Mouse (Mus musculus) heart, postnatal 0 days (tissue): Measurements from ENCODE around the gene Ndp. TPM values are rescaled to one million over a fixed set of nuclear protein-coding genes. Genes with fewer than 3 reads are reported as not detected.

ENCODE experiments used
- ATAC-seq: fragments of 200-750 bp; cut with Nextera tagmentation; 2 replicates; pipeline ENCODE4 v1.8.0; 2017; ENCODE audit warnings: low read depth, moderate number of reproducible peaks, moderate library complexity; ENCODE audit not compliant: insufficient read depth
- DNase-seq: peaks from one replicate; pipeline ENCODE4 v3.0.0-alpha.2; 2016; ENCODE audit warnings: low spot score
- H3K27ac ChIP-seq: fragments of 300-500 bp; sonication (generic); 2 replicates; pipeline ENCODE4 v1.5.1; 2014; ENCODE audit warnings: low read depth, mild to moderate bottlenecking
- H3K27me3 ChIP-seq: fragments of 300-500 bp; sonication (generic); 2 replicates; pipeline ENCODE4 v1.6.1; 2014; ENCODE audit warnings: low read length, mixed read lengths; ENCODE audit not compliant: control insufficient read depth, insufficient read depth
- H3K36me3 ChIP-seq: fragments of 300-500 bp; sonication (generic); replicated peaks from 2 replicates; pipeline ENCODE4 v1.6.1; 2014; ENCODE audit warnings: low read length, mixed read lengths; ENCODE audit not compliant: control insufficient read depth, insufficient read depth
- H3K4me1 ChIP-seq: fragments of 300-500 bp; sonication (generic); 2 replicates; pipeline ENCODE4 v1.6.1; 2014; ENCODE audit warnings: antibody characterized with exemption; ENCODE audit not compliant: control insufficient read depth, insufficient read depth
- H3K4me2 ChIP-seq: fragments of 300-500 bp; sonication (generic); 2 replicates; pipeline ENCODE4 v1.6.1; 2014; ENCODE audit warnings: low read depth, mild to moderate bottlenecking, low read length, moderate library complexity
- H3K4me3 ChIP-seq: fragments of 300-500 bp; sonication (generic); 2 replicates; pipeline ENCODE4 v1.5.1; 2014; ENCODE audit warnings: low read depth, low read length
- H3K9ac ChIP-seq: fragments of 300-500 bp; sonication (generic); replicated peaks from 2 replicates; pipeline ENCODE4 v1.6.1; 2014; ENCODE audit warnings: low read depth, low read length, mixed read lengths
- H3K9me3 ChIP-seq: fragments of 300-500 bp; sonication (generic); replicated peaks from 2 replicates; pipeline ENCODE4 v1.6.1; 2016; ENCODE audit warnings: low read length; ENCODE audit not compliant: control insufficient read depth
- CTCF ChIP-seq: IDR thresholded peaks from 2 replicates; pipeline ENCODE4 v1.5.1; 2016; ENCODE audit warnings: antibody characterized with exemption, control low read depth, low read depth
- EP300 ChIP-seq: IDR thresholded peaks from 2 replicates; pipeline ENCODE4 v1.6.1; 2016; ENCODE audit warnings: antibody characterized with exemption, low read depth
- WGBS: fragments of 180-500 bp; shearing (Covaris S2); extraction: QIAGEN DNeasy Blood & Tissue Kit; methylation state at CpG from one replicate; pipeline ENCODE4 v1.1.7; 2014; 5-methylcytosine and 5-hydroxymethylcytosine counted together
- polyA plus RNA-seq: library from polyadenylated mRNA; unstranded; fragments of >200 nt; fragmentation: Nextera tagmentation; extraction: Ambion mirVana; gene quantifications from 2 replicates; pipeline ENCODE4 v1.2.1, GENCODE M21; 2015
- total RNA-seq: library from RNA; depleted of rRNA; stranded (reverse); fragments of >200 nt; gene quantifications from 2 replicates; pipeline ENCODE4 v1.2.3, GENCODE M21; 2014; ENCODE audit warnings: low replicate concordance; rRNA removed

The Ndp gene
- total and polyA plus RNA-seq, 2 experiments from 2014 or later = 0.46 TPM; not detected in 1

DNA sequence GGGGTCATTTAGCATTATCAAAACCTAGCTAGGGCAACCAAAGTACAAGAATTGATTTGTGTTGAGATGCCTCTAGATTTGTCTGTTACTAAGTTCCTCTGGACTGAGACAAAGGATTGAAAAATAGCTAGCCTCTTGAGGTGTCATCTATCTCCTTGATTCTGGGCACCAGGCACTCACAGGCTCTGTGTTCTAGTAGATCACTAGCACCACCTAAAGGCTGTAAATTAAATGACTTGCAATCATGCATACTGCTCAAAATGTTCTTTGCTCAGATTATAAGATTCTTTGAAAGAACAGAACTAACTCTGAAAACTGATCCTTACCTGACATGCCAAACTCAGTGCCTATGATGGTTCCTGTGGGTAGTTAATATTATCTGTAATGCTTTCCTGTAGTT is 51.3 kb downstream of the Ndp start:
- DNase-seq = no peak
- ATAC-seq = no peak
- no peak for TF ChIP-seq EP300
- TF ChIP-seq CTCF = peak; percentile 37

GRCm38 (mm10) chrX:16846034-16846433 is 65.5 kb downstream of the Ndp start:
- Histone ChIP-seq H3K4me1 (no peaks in the 10 kb centered on the region), H3K9me3 (no peaks in the 10 kb centered on the region), H3K27me3 (no peaks in the 10 kb centered on the region), H3K4me2 (no peak overlapping the region), H3K36me3 (no peaks in the 10 kb centered on the region), H3K4me3 (no peak overlapping the region), H3K9ac (no peak overlapping the region), H3K27ac (no peak overlapping the region)
- whole genome bisulfite sequencing = 70% methylated on average over 2 of the region's 2 CpGs
- TF ChIP-seq CTCF (no peak), EP300 (no peak)
- DNase-seq (no peak), ATAC-seq (no peak)

More for the DNA sequence above, 51.3 kb downstream of the Ndp start:
- Histone ChIP-seq H3K4me1 (no peaks in the 10 kb centered on the region), H3K4me2 (no peak overlapping the region), H3K36me3 (no peaks in the 10 kb centered on the region), H3K9me3 (no peaks in the 10 kb centered on the region), H3K9ac (no peak overlapping the region), H3K27me3 (no peaks in the 10 kb centered on the region), H3K27ac (no peak overlapping the region), H3K4me3 (no peak overlapping the region)

DNA sequence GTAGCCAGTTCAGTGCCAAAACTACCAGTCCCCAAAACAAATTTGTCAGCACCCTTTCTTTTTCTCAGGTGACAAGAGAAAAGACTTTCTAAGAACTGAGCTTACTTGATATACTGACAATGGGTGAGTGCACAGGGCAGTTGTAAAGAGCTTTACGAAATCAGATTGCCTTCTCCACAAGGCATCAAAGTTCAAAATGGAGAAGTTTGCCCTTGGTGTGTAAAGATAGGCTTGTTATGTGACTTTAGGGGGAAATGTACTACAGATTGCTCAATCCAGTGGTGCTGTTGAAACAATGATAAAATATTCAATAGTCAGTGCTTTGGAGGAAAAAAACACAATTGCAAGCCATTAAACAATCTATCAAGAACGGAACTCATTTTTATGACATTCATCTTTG is 70.1 kb downstream of the Ndp start:
- no peak overlapping the region for H3K4me3 ChIP-seq
- no peak overlapping the region for H3K27ac ChIP-seq
- no peaks in the 10 kb centered on the region for H3K36me3 ChIP-seq
- TF ChIP-seq CTCF = no peak
- TF ChIP-seq EP300 = no peak
- DNase-seq (no peak), ATAC-seq (no peak)
- no peak overlapping the region for H3K4me2 ChIP-seq
- WGBS = 60% methylated on average over 2 of the region's 2 CpGs
- no peaks in the 10 kb centered on the region for H3K4me1 ChIP-seq
- no peaks in the 10 kb centered on the region for H3K27me3 ChIP-seq
- H3K9ac ChIP-seq = no peak overlapping the region
- no peaks in the 10 kb centered on the region for H3K9me3 ChIP-seq

- no peak overlapping the region for H3K9ac ChIP-seq
- DNase-seq (no peak), ATAC-seq (no peak)
- no peak overlapping the region for H3K27ac ChIP-seq
- no peak overlapping the region for H3K4me3 ChIP-seq
- no peak overlapping the region for H3K4me2 ChIP-seq
- H3K36me3 ChIP-seq = no peaks in the 10 kb centered on the region
- no peaks in the 10 kb centered on the region for H3K27me3 ChIP-seq
- 70% methylated on average over 1 of the region's 1 CpGs for WGBS
- no peaks in the 10 kb centered on the region for H3K9me3 ChIP-seq
- no peaks in the 10 kb centered on the region for H3K4me1 ChIP-seq
- TF ChIP-seq CTCF (no peak), EP300 (no peak)
These were observed 74.3 kb downstream of the Ndp start for GRCm38 (mm10) chrX:16837293-16837692.

- DNase-seq = no peak
- TF ChIP-seq EP300 (no peak), CTCF (no peak)
- H3K36me3 ChIP-seq = no peaks in the 10 kb centered on the region
- ATAC-seq = no peak
- H3K27ac ChIP-seq = no peak overlapping the region
- H3K9me3 ChIP-seq = no peaks in the 10 kb centered on the region
- H3K4me3 ChIP-seq = no peak overlapping the region
- H3K9ac ChIP-seq = no peak overlapping the region
- H3K4me1 ChIP-seq = no peaks in the 10 kb centered on the region
- no peaks in the 10 kb centered on the region for H3K27me3 ChIP-seq
- H3K4me2 ChIP-seq = no peak overlapping the region
These were observed 75.0 kb downstream of the Ndp start for GRCm38 (mm10) chrX:16836488-16837082.

Other genes with a start within 250 kb of the Ndp start
- gene Maob, start 94.4 kb downstream of the Ndp start, total RNA-seq = 0.85 and 7.1 TPM in 2 replicates
- 10.0 and 10.1 TPM in 2 replicates for gene Maob, start 94.4 kb downstream of the Ndp start, polyA plus RNA-seq